ENCODE assay signal across 23 mouse cellular contexts in the genomic region with DNA sequence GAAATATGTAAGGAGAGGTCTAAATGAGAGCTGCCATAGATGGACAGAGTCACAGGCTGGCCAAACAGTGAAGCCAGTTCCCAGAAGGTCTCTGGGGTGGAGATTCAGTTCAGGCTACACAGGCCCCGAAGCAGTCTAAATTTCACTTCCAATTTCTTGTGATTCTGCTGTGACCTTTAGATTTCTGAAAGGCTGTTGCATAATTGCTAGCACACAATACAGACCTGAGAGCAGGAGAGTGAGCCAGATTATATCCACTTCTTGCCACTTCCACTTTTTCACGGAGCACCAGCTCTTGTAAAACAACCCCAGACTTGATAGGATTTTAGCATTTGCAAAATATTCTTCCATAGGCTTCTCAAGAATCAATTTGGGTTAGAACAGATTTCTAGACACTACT.
DNase-seq lines count a peak whose midpoint lies in the region; ATAC-seq and TF ChIP-seq lines count a peak whose summit lies in the region.
"Had no signal": no experiment of that assay in that cellular context is flagged by ENCODE, and none has a peak within 500 bp of the region (broad histone marks: within the 10 kb centered on the region; RNA-seq: fewer than 3 reads in every experiment).

No protein-coding gene starts in this region.

- no peak for TF ChIP-seq POLR2A in MEL (IDR thresholded peaks at IDR 0.05; ENCODE audit: control insufficient read depth in 1 of 2, insufficient read depth in 1 of 2, low read depth in 1 of 2, low read length in 2 of 2, poor library complexity in 1 of 2)

- peaks cover 6% of the 10 kb centered on the region; the same call in 1 of the 2 replicates for H3K4me1 ChIP-seq in heart, embryonic 12.5 days (replicated peaks)
- peaks cover 0 to 2% of the 10 kb centered on the region in 2 experiments; a peak in 1 of 4 replicates for H3K4me1 ChIP-seq in MEL (ENCODE audit: control insufficient read depth in 1 of 2, insufficient read depth in 2 of 2, low read length in 2 of 2)
- peaks cover 5% of the 10 kb centered on the region for H3K4me1 ChIP-seq in brown adipose tissue, adult 24 weeks (ENCODE audit: control insufficient read depth, insufficient read depth, insufficient read length, low read length)
- H3K4me1 ChIP-seq in limb, embryonic 10.5 days, result no peaks in the 10 kb centered on the region
- H3K4me1 ChIP-seq: forebrain, embryonic 15.5 days; limb, embryonic 13.5 days; lung, embryonic 15.5 days; midbrain, embryonic 12.5 days had no signal

- H3K4me2 ChIP-seq in heart, embryonic 12.5 days, result no peak overlapping the region
- H3K4me2 ChIP-seq: forebrain, embryonic 15.5 days; hindbrain, embryonic 14.5 days; limb, embryonic 13.5 days; lung, embryonic 15.5 days; midbrain, embryonic 12.5 days had no signal

- H3K36me3 ChIP-seq in heart, embryonic 12.5 days, result no peaks in the 10 kb centered on the region
- H3K36me3 ChIP-seq in MEL (ENCODE audit: control insufficient read depth in 1 of 2, insufficient read depth in 2 of 2, low read length in 2 of 2), result peaks cover 0 to 10% of the 10 kb centered on the region in 2 experiments; a peak in 2 of 4 replicates
- no peaks in the 10 kb centered on the region for H3K36me3 ChIP-seq in limb, embryonic 10.5 days
- H3K36me3 ChIP-seq: forebrain, embryonic 15.5 days; limb, embryonic 13.5 days; lung, embryonic 15.5 days; midbrain, embryonic 12.5 days had no signal

- no peak overlapping the region for H3K4me3 ChIP-seq in heart, embryonic 12.5 days
- no peak overlapping the region for H3K4me3 ChIP-seq in MEL (ENCODE audit: control insufficient read depth in 1 of 2, insufficient read depth in 1 of 2, low read depth in 2 of 2, low read length in 2 of 2)
- no peak overlapping the region for H3K4me3 ChIP-seq in brown adipose tissue, adult 24 weeks (ENCODE audit: insufficient read depth, low read depth, low read length)
- H3K4me3 ChIP-seq in limb, embryonic 10.5 days, result no peak overlapping the region
- H3K4me3 ChIP-seq: forebrain, embryonic 15.5 days; heart, adult 2 months; layer of hippocampus, adult 2 months; limb, embryonic 13.5 days; lung, embryonic 15.5 days; midbrain, embryonic 12.5 days had no signal

- peak; percentile 4 to 7 for DNase-seq in heart, adult 18-20 months
- peak; percentile 40 for DNase-seq in MEL (ENCODE audit: low read depth, low spot score)
- DNase-seq in left cerebral cortex, postnatal 10 days (ENCODE audit: extremely low spot score in 1 of 2, low spot score in 2 of 2), result no peak
- DNase-seq in limb, embryonic 10.5 days (ENCODE audit: low spot score), result no peak
- DNase-seq: cerebellum, adult 2 months; cerebellum, postnatal 25 days; heart, adult 2 months; kidney, adult 9 months; kidney, postnatal 25 days; right cerebral cortex, postnatal 14 days; spleen, adult 18-20 months; thymus, postnatal 14 days had no signal

- TF ChIP-seq RAD21 in MEL (IDR thresholded peaks at IDR 0.05; ENCODE audit: low read depth, low read length), result no peak

- ATAC-seq in heart, embryonic 12.5 days (ENCODE audit: insufficient number of reproducible peaks, low FRiP score), result no peak
- ATAC-seq in monocyte, adult 5-6 weeks (replicated peaks; ENCODE audit: insufficient number of reproducible peaks, low FRiP score, low TSS enrichment, poor library complexity, severe bottlenecking), result 0 out of 2 replicates have a peak, but pooled peaks have one; percentile 43
- ATAC-seq: forebrain, embryonic 15.5 days; inflammation-experienced regulatory T-cells, adult 6 months had no signal

- 84% methylated on average over 2 of the region's 2 CpGs for WGBS in heart, embryonic 12.5 days
- WGBS in limb, embryonic 10.5 days, result 88% methylated on average over 2 of the region's 2 CpGs

- intact Hi-C loops in left cerebral cortex, postnatal 10 days (cut with DNase I), result no loop called here

- no peak for TF ChIP-seq CTCF in MEL (IDR thresholded peaks at IDR 0.05 in 2 of 3, conservative IDR thresholded peaks at IDR 0.05 in 1 of 3; ENCODE audit: control insufficient read depth in 1 of 3, insufficient read depth in 1 of 3, low read depth in 2 of 3, low read length in 3 of 3, poor library complexity in 1 of 3, severe bottlenecking in 1 of 3)

- H3K79me2 ChIP-seq in MEL (ENCODE audit: control insufficient read depth, insufficient read depth, low read length, poor library complexity), result no peaks in the 10 kb centered on the region

- no peaks in the 10 kb centered on the region for H3K9me3 ChIP-seq in heart, embryonic 12.5 days (replicated peaks)
- H3K9me3 ChIP-seq in MEL (replicated peaks; ENCODE audit: insufficient read depth, low read length), result no peaks in the 10 kb centered on the region
- H3K9me3 ChIP-seq in limb, embryonic 10.5 days (replicated peaks), result no peaks in the 10 kb centered on the region
- H3K9me3 ChIP-seq: forebrain, embryonic 15.5 days; limb, embryonic 13.5 days; lung, embryonic 15.5 days; midbrain, embryonic 12.5 days had no signal

- H3K27me3 ChIP-seq in heart, embryonic 12.5 days (replicated peaks), result no peaks in the 10 kb centered on the region
- H3K27me3 ChIP-seq in MEL (ENCODE audit: control insufficient read depth in 1 of 2, insufficient read depth in 2 of 2, low read length in 2 of 2), result no peaks in the 10 kb centered on the region
- no peaks in the 10 kb centered on the region for H3K27me3 ChIP-seq in limb, embryonic 10.5 days (ENCODE audit: low read depth, poor library complexity, severe bottlenecking)
- H3K27me3 ChIP-seq: forebrain, embryonic 15.5 days; limb, embryonic 13.5 days; lung, embryonic 15.5 days; midbrain, embryonic 12.5 days had no signal

- no peak overlapping the region for H3K9ac ChIP-seq in heart, embryonic 12.5 days
- no peak overlapping the region for H3K9ac ChIP-seq in MEL (ENCODE audit: control insufficient read depth, low read depth, low read length, poor library complexity, severe bottlenecking)
- H3K9ac ChIP-seq: forebrain, embryonic 15.5 days; hindbrain, embryonic 14.5 days; limb, embryonic 13.5 days; liver, embryonic 14.5 days; lung, embryonic 15.5 days; midbrain, embryonic 12.5 days had no signal

- no peak for TF ChIP-seq EP300 in MEL (IDR thresholded peaks at IDR 0.05; ENCODE audit: low read depth in 1 of 2, low read length in 2 of 2)

- H3K27ac ChIP-seq in heart, embryonic 12.5 days (ENCODE audit: poor library complexity, severe bottlenecking), result no peak overlapping the region
- H3K27ac ChIP-seq in MEL (ENCODE audit: control insufficient read depth, low read depth, low read length), result no peak overlapping the region
- peak overlapping the region; percentile 57 for H3K27ac ChIP-seq in brown adipose tissue, adult 24 weeks (replicated peaks; ENCODE audit: low read depth, low read length)
- H3K27ac ChIP-seq in limb, embryonic 10.5 days, result no peak overlapping the region
- H3K27ac ChIP-seq: forebrain, embryonic 15.5 days; heart, adult 2 months; hindbrain, embryonic 14.5 days; layer of hippocampus, adult 2 months; limb, embryonic 13.5 days; liver, embryonic 14.5 days; lung, embryonic 15.5 days; midbrain, embryonic 12.5 days had no signal

TF ChIP-seq in MEL, 35 proteins besides CTCF, POLR2A, EP300 and RAD21:
- TF ChIP-seq MAX (IDR thresholded peaks at IDR 0.05; ENCODE audit: low read length), result no peak

Comparison
In these comparisons a context has a peak if more than half of its experiments do, and no peak if none do; other contexts are left out.
1. DNase-seq: peak in heart, adult 18-20 months (2 of 2) and MEL (single experiment); none in left cerebral cortex, postnatal 10 days (0 of 2) and limb, embryonic 10.5 days (single experiment).